Mouse (Mus musculus): Measurements from ENCODE around the gene Lyl1. TPM values are rescaled to one million over a fixed set of nuclear protein-coding genes. Genes with fewer than 3 reads are reported as not detected.

The Lyl1 gene
- total and polyA plus RNA-seq, 3 experiments = 88.7 to 149 (median 136) TPM

GRCm38 (mm10) chr8:84742171-84743053 lies 41.2 kb downstream of the Lyl1 start:
- no peaks in the 10 kb centered on the region; a peak in 2 of 4 replicates for H3K36me3 ChIP-seq (ENCODE audit: control insufficient read depth in 1 of 2, insufficient read depth in 2 of 2, low read length in 2 of 2)
- TF ChIP-seq MAX (IDR thresholded peaks at IDR 0.05; ENCODE audit: low read length) (no peak), E2F4 (IDR thresholded peaks at IDR 0.05; ENCODE audit: borderline replicate concordance, low read depth, low read length) (no peak), CTCF (IDR thresholded peaks at IDR 0.05 in 2 of 3, conservative IDR thresholded peaks at IDR 0.05 in 1 of 3; ENCODE audit: control insufficient read depth in 1 of 3, insufficient read depth in 1 of 3, low read depth in 2 of 3, low read length in 3 of 3, poor library complexity in 1 of 3, severe bottlenecking in 1 of 3) (no peak), JUND (IDR thresholded peaks at IDR 0.05; ENCODE audit: low read depth, low read length) (no peak), NELFE (IDR thresholded peaks at IDR 0.05; ENCODE audit: low read depth, low read length) (no peak), USF2 (IDR thresholded peaks at IDR 0.05; ENCODE audit: borderline replicate concordance in 1 of 2, insufficient read depth in 1 of 2, low read depth in 1 of 2, low read length in 2 of 2) (no peak), MXI1 (IDR thresholded peaks at IDR 0.05; ENCODE audit: low read depth, low read length) (no peak), MYC (IDR thresholded peaks at IDR 0.05; ENCODE audit: low read depth, low read length) (no peak), CHD2 (IDR thresholded peaks at IDR 0.05; ENCODE audit: low read length) (no peak), TBP (IDR thresholded peaks at IDR 0.05; ENCODE audit: low read depth, low read length) (no peak), RAD21 (IDR thresholded peaks at IDR 0.05; ENCODE audit: low read depth, low read length) (no peak), ETS1 (IDR thresholded peaks at IDR 0.05; ENCODE audit: low read depth, low read length) (no peak), ZMIZ1 (IDR thresholded peaks at IDR 0.05; ENCODE audit: low read depth, low read length) (no peak), MAFK (IDR thresholded peaks at IDR 0.05; ENCODE audit: borderline replicate concordance, low read depth, low read length) (no peak), ELF1 (IDR thresholded peaks at IDR 0.05; ENCODE audit: low read depth, low read length) (no peak), BHLHE40 (IDR thresholded peaks at IDR 0.05; ENCODE audit: borderline replicate concordance, low read depth, low read length) (no peak), GATA1 (IDR thresholded peaks at IDR 0.05; ENCODE audit: low read depth, low read length) (no peak)
- H3K4me3 ChIP-seq (ENCODE audit: control insufficient read depth in 1 of 2, insufficient read depth in 1 of 2, low read depth in 2 of 2, low read length in 2 of 2) = no peak overlapping the region
- H3K9me3 ChIP-seq (replicated peaks; ENCODE audit: insufficient read depth, low read length) = no peaks in the 10 kb centered on the region
- H3K27me3 ChIP-seq (ENCODE audit: control insufficient read depth in 1 of 2, insufficient read depth in 2 of 2, low read length in 2 of 2) = no peaks in the 10 kb centered on the region
- no peaks in the 10 kb centered on the region for H3K79me2 ChIP-seq (ENCODE audit: control insufficient read depth, insufficient read depth, low read length, poor library complexity)
- H3K27ac ChIP-seq (ENCODE audit: control insufficient read depth, low read depth, low read length) = no peak overlapping the region
- no peak overlapping the region for H3K9ac ChIP-seq (ENCODE audit: control insufficient read depth, low read depth, low read length, poor library complexity, severe bottlenecking)
- no peak for DNase-seq (ENCODE audit: low read depth, low spot score)
- H3K4me1 ChIP-seq (ENCODE audit: control insufficient read depth in 1 of 2, insufficient read depth in 2 of 2, low read length in 2 of 2) = peaks cover 3 to 7% of the 10 kb centered on the region in 2 experiments; a peak in 2 of 4 replicates

DNA sequence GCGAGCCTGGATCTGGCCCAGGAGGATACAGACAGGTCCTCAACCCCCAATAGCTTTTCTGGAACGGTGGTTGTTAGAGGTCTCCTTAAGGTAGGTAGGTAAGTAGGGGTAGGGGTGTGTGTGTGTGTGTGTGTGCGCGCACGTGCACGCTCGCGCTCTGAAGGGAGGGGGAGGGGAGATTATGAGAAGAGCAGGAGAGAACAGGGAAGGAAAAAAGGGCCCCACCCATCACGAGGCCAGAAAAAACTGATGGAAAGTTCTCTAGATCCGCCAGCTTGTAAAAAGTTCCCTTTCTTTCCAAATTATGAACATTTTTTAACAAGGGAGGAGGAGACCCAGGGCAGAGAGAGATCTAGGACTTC lies 41.8 kb downstream of the Lyl1 start:
- H3K36me3 ChIP-seq (ENCODE audit: control insufficient read depth in 1 of 2, insufficient read depth in 2 of 2, low read length in 2 of 2) = no peaks in the 10 kb centered on the region; a peak in 2 of 4 replicates
- no peaks in the 10 kb centered on the region for H3K79me2 ChIP-seq (ENCODE audit: control insufficient read depth, insufficient read depth, low read length, poor library complexity)
- H3K27me3 ChIP-seq (ENCODE audit: control insufficient read depth in 1 of 2, insufficient read depth in 2 of 2, low read length in 2 of 2) = no peaks in the 10 kb centered on the region
- no peak for TF ChIP-seq E2F4 (IDR thresholded peaks at IDR 0.05; ENCODE audit: borderline replicate concordance, low read depth, low read length)
- TF ChIP-seq UBTF (IDR thresholded peaks at IDR 0.05; ENCODE audit: borderline replicate concordance, insufficient read depth, low read depth, low read length) = no peak
- TF ChIP-seq NELFE (IDR thresholded peaks at IDR 0.05; ENCODE audit: low read depth, low read length) = no peak
- no peak for TF ChIP-seq BHLHE40 (IDR thresholded peaks at IDR 0.05; ENCODE audit: borderline replicate concordance, low read depth, low read length)
- TF ChIP-seq MEF2A (IDR thresholded peaks at IDR 0.05; ENCODE audit: extremely low read depth, insufficient replicate concordance, low read depth, low read length, poor library complexity, severe bottlenecking) = no peak
- TF ChIP-seq TBP (IDR thresholded peaks at IDR 0.05; ENCODE audit: low read depth, low read length) = no peak
- TF ChIP-seq ZMIZ1 (IDR thresholded peaks at IDR 0.05; ENCODE audit: low read depth, low read length) = no peak
- TF ChIP-seq EP300 (IDR thresholded peaks at IDR 0.05; ENCODE audit: low read depth in 1 of 2, low read length in 2 of 2) = no peak
- no peak for TF ChIP-seq POLR2AphosphoS2 (IDR thresholded peaks at IDR 0.05; ENCODE audit: low read length)
- no peak for TF ChIP-seq SMC3 (IDR thresholded peaks at IDR 0.05; ENCODE audit: low read depth, low read length)
- TF ChIP-seq GABPA (IDR thresholded peaks at IDR 0.05; ENCODE audit: low read depth, low read length) = no peak
- TF ChIP-seq JUND (IDR thresholded peaks at IDR 0.05; ENCODE audit: low read depth, low read length) = no peak
- no peak for TF ChIP-seq CHD1 (IDR thresholded peaks at IDR 0.05; ENCODE audit: low read depth, low read length)
- no peak for TF ChIP-seq TCF12 (IDR thresholded peaks at IDR 0.05; ENCODE audit: low read depth, low read length)
- TF ChIP-seq RCOR1 (IDR thresholded peaks at IDR 0.05; ENCODE audit: low read depth, low read length) = no peak
- H3K27ac ChIP-seq (ENCODE audit: control insufficient read depth, low read depth, low read length) = no peak overlapping the region
- DNase-seq (ENCODE audit: low read depth, low spot score) = no peak
- no peak overlapping the region for H3K4me3 ChIP-seq (ENCODE audit: control insufficient read depth in 1 of 2, insufficient read depth in 1 of 2, low read depth in 2 of 2, low read length in 2 of 2)
- H3K4me1 ChIP-seq (ENCODE audit: control insufficient read depth in 1 of 2, insufficient read depth in 2 of 2, low read length in 2 of 2) = peaks cover 3 to 7% of the 10 kb centered on the region in 2 experiments; a peak in 2 of 4 replicates
- H3K9ac ChIP-seq (ENCODE audit: control insufficient read depth, low read depth, low read length, poor library complexity, severe bottlenecking) = no peak overlapping the region
- H3K9me3 ChIP-seq (replicated peaks; ENCODE audit: insufficient read depth, low read length) = no peaks in the 10 kb centered on the region
